Comparison of ENCODE assay signal across 16 mouse cellular contexts in the genomic region with DNA sequence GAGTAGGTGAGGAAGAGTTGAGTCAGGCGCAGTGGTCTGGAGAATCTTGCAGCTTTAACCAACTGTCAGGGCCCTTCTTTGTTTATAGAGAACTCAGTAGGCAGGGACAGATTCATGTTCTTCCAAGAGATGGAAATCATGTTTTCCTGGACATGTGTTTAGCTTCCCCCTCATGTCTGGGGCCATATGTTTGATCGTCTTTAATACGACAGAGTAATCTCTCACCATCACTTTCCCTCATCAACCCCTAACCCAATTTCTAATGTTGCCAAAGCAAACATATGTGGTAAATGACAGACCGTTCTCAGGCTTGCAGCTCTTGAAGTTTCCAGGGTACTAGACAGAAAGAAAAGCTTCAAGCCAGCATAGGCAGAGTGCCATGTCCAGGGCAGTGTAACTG. TPM values are rescaled to one million over a fixed set of nuclear protein-coding genes. Genes with fewer than 3 reads are reported as not detected.
"Had no signal": no experiment of that assay in that cellular context is flagged by ENCODE, and none has a peak within 500 bp of the region (broad histone marks: within the 10 kb centered on the region; RNA-seq: fewer than 3 reads in every experiment).

No protein-coding gene starts in this region.

- H3K27me3 ChIP-seq: limb, embryonic 12.5 days; liver, embryonic 13.5 days; midbrain, embryonic 13.5 days; neural tube, embryonic 15.5 days had no signal

- ATAC-seq: intestine, postnatal 0 days; liver, postnatal 0 days; midbrain, embryonic 13.5 days had no signal

- H3K36me3 ChIP-seq: limb, embryonic 12.5 days; liver, embryonic 13.5 days had no signal

- H3K9me3 ChIP-seq: limb, embryonic 12.5 days; liver, embryonic 13.5 days; midbrain, embryonic 13.5 days; neural tube, embryonic 15.5 days had no signal

- H3K4me2 ChIP-seq: limb, embryonic 12.5 days; liver, embryonic 13.5 days; midbrain, embryonic 13.5 days; neural tube, embryonic 15.5 days had no signal

- H3K27ac ChIP-seq: kidney, postnatal 0 days; limb, embryonic 12.5 days; liver, embryonic 13.5 days; midbrain, embryonic 13.5 days; neural tube, embryonic 15.5 days had no signal

- H3K4me3 ChIP-seq: limb, embryonic 12.5 days; liver, embryonic 13.5 days; midbrain, embryonic 13.5 days; myocyte; neural tube, embryonic 15.5 days had no signal

- H3K9ac ChIP-seq: limb, embryonic 12.5 days; liver, embryonic 13.5 days; liver, postnatal 0 days; midbrain, embryonic 13.5 days; neural tube, embryonic 15.5 days had no signal

- DNase-seq: kidney, adult 9 months; kidney, postnatal 36 days; liver; liver, embryonic 13.5 days; liver, postnatal 0 days; right cerebral cortex, adult 18-20 months; right cerebral cortex, postnatal 25 days; thymus, adult 18-20 months; thymus, postnatal 14 days had no signal

RNA-seq across cellular contexts. Expression of a gene that starts 42.1 kb away (rescaled TPM):
- total RNA-seq: megakaryocyte progenitor cell, adult 5-6 weeks had no signal
- polyA plus RNA-seq: intestine, postnatal 0 days; liver, embryonic 13.5 days; liver, postnatal 0 days had no signal
